8 mouse cellular contexts compared by ENCODE assay signal in genomic region chr4:34551966-34552365, GRCm38 (mm10). TPM values are rescaled to one million over a fixed set of nuclear protein-coding genes. Genes with fewer than 3 reads are reported as not detected.
DNase-seq lines count a peak whose midpoint lies in the region; ATAC-seq and TF ChIP-seq lines count a peak whose summit lies in the region.

No protein-coding gene starts in this region.

- no peaks in the 10 kb centered on the region for H3K27me3 ChIP-seq in lung, embryonic 15.5 days
- no peaks in the 10 kb centered on the region for H3K27me3 ChIP-seq in neural tube, embryonic 13.5 days

- ATAC-seq in lung, embryonic 15.5 days (ENCODE audit: borderline replicate concordance, extremely low read depth, low FRiP score, low TSS enrichment), result no peak
- no peak for ATAC-seq in neural tube, embryonic 13.5 days (ENCODE audit: low read depth)

- no peak for TF ChIP-seq CTCF in embryonic fibroblast, embryonic 13.5 days (IDR thresholded peaks at IDR 0.05; ENCODE audit: borderline replicate concordance, insufficient read depth, low read length)

- no peaks in the 10 kb centered on the region for H3K36me3 ChIP-seq in lung, embryonic 15.5 days
- no peaks in the 10 kb centered on the region; the same call in 1 of the 2 replicates for H3K36me3 ChIP-seq in neural tube, embryonic 13.5 days

- no peak for DNase-seq in lung, postnatal 4 days
- DNase-seq in large intestine, adult 2 months (ENCODE audit: low read depth, low spot score), result peak; percentile 14
- DNase-seq in layer of hippocampus, postnatal 10 days (ENCODE audit: low spot score in 2 of 2), result no peak
- DNase-seq in left cerebral cortex, adult 18-20 months (ENCODE audit: low spot score in 2 of 2), result no peak
- DNase-seq in left cerebral cortex, adult 11 months (ENCODE audit: low spot score), result no peak

- H3K4me1 ChIP-seq in lung, embryonic 15.5 days, result peaks cover 24% of the 10 kb centered on the region
- peaks cover 5% of the 10 kb centered on the region for H3K4me1 ChIP-seq in embryonic fibroblast, embryonic 13.5 days (ENCODE audit: control insufficient read depth, insufficient read depth, low read length)
- H3K4me1 ChIP-seq in neural tube, embryonic 13.5 days (replicated peaks), result peaks cover 50% of the 10 kb centered on the region

- H3K9ac ChIP-seq in lung, embryonic 15.5 days, result peak overlapping the region; percentile 99
- peak overlapping the region; percentile 99 for H3K9ac ChIP-seq in neural tube, embryonic 13.5 days

- H3K9me3 ChIP-seq in lung, embryonic 15.5 days, result no peaks in the 10 kb centered on the region
- H3K9me3 ChIP-seq in neural tube, embryonic 13.5 days, result no peaks in the 10 kb centered on the region

- TF ChIP-seq POLR2A in embryonic fibroblast, embryonic 13.5 days (IDR thresholded peaks at IDR 0.05; ENCODE audit: low read depth, low read length), result no peak

- peak overlapping the region; percentile 50 for H3K4me2 ChIP-seq in lung, embryonic 15.5 days
- peak overlapping the region; percentile 82 for H3K4me2 ChIP-seq in neural tube, embryonic 13.5 days

- 6% methylated on average over 3 of the region's 3 CpGs for WGBS in lung, embryonic 15.5 days
- 2% methylated on average over 3 of the region's 3 CpGs for WGBS in large intestine, adult 2 months
- 12% methylated on average over 3 of the region's 3 CpGs for WGBS in neural tube, embryonic 13.5 days

- peak overlapping the region; percentile 98 for H3K4me3 ChIP-seq in lung, embryonic 15.5 days
- peak overlapping the region; percentile 96 for H3K4me3 ChIP-seq in embryonic fibroblast, embryonic 13.5 days (ENCODE audit: insufficient read depth, low read length)
- H3K4me3 ChIP-seq in neural tube, embryonic 13.5 days, result peak overlapping the region; percentile 98

- peak overlapping the region; percentile 94; the same call in 1 of the 2 replicates for H3K27ac ChIP-seq in lung, embryonic 15.5 days
- H3K27ac ChIP-seq in embryonic fibroblast, embryonic 13.5 days (ENCODE audit: insufficient read depth, low read length), result peak overlapping the region; percentile 58
- H3K27ac ChIP-seq in neural tube, embryonic 13.5 days (replicated peaks), result no peak overlapping the region

RNA-seq across cellular contexts. Expression of gene Akirin2, which starts 1.2 kb away (rescaled TPM):
- polyA plus RNA-seq in lung, embryonic 15.5 days (2015; fragmentation: Nextera tagmentation; extraction: Ambion mirVana), result 54.5 and 56.1 TPM in 2 replicates
- 72.1 and 87.2 TPM in 2 replicates for polyA plus RNA-seq in embryonic fibroblast, embryonic 13.5 days (2011; ENCODE audit: insufficient read length, low read depth, missing spikeins)
- polyA plus RNA-seq in large intestine, adult 2 months (2012; rRNA removed), result 17.9 and 20.6 TPM in 2 replicates
- 113 TPM in 2 replicates for polyA plus RNA-seq in neural tube, embryonic 13.5 days (2015; fragmentation: Nextera tagmentation; extraction: Ambion mirVana)
- total RNA-seq in layer of hippocampus, postnatal 10 days (2021), result 100 to 1,000 TPM in 1 of 2 experiments, 10 to 100 TPM in 1; 93.9 to 110 TPM
- total RNA-seq in left cerebral cortex, adult 18-20 months (2021), result 100 to 1,000 TPM; 111 to 112 TPM
